Mouse (Mus musculus): ENCODE data around the gene Foxg1.

The Foxg1 gene

GRCm38 (mm10) chr12:49382565-49383520 is at the start of gene Foxg1:
Gene Foxg1, plus strand, starts transcription at chr12:49382660.
- peak; percentile 49 for DNase-seq

- no peak for DNase-seq
Measured at GRCm38 (mm10) chr12:49349697-49350096, 32.8 kb upstream of the Foxg1 start.

- DNase-seq, result peak; percentile 45
Measured at GRCm38 (mm10) chr12:49368931-49369330, 13.5 kb upstream of the Foxg1 start.

- peak; percentile 71 for DNase-seq
Measured at GRCm38 (mm10) chr12:49372170-49372569, 10.3 kb upstream of the Foxg1 start.

GRCm38 (mm10) chr12:49373176-49373575 is 9.3 kb upstream of the Foxg1 start:
- no peak for DNase-seq

- peak; percentile 36 for DNase-seq
Measured at GRCm38 (mm10) chr12:49373821-49374605, 8.4 kb upstream of the Foxg1 start.

- DNase-seq, result peak; percentile 75
Measured at GRCm38 (mm10) chr12:49374606-49374995, 7.9 kb upstream of the Foxg1 start.

- DNase-seq, result peak; percentile 6
Measured at GRCm38 (mm10) chr12:49375427-49376317, 6.8 kb upstream of the Foxg1 start.

GRCm38 (mm10) chr12:49376318-49376992 is 6.0 kb upstream of the Foxg1 start:
- DNase-seq, result peak; percentile 21

GRCm38 (mm10) chr12:49377281-49377970 is 5.0 kb upstream of the Foxg1 start:
- DNase-seq, result peak; percentile 51

GRCm38 (mm10) chr12:49378920-49379319 is 3.5 kb upstream of the Foxg1 start:
- no peak for DNase-seq

GRCm38 (mm10) chr12:49379446-49379845 is 3.0 kb upstream of the Foxg1 start:
- peak; percentile 17 for DNase-seq

- DNase-seq, result peak; percentile 7
Measured at GRCm38 (mm10) chr12:49380442-49380841, 2.0 kb upstream of the Foxg1 start.

GRCm38 (mm10) chr12:49381031-49381525 is 1.4 kb upstream of the Foxg1 start:
- peak; percentile 9 for DNase-seq

- peak; percentile 52 for DNase-seq
Measured at GRCm38 (mm10) chr12:49381721-49382365, 617 bp upstream of the Foxg1 start.

GRCm38 (mm10) chr12:49383521-49384133 is 1.2 kb downstream of the Foxg1 start:
- DNase-seq, result peak; percentile 85

GRCm38 (mm10) chr12:49384295-49384875 is 1.9 kb downstream of the Foxg1 start:
- no peak for DNase-seq

GRCm38 (mm10) chr12:49384876-49385630 is 2.6 kb downstream of the Foxg1 start, which contains the start of gene Gm43517:
Gene Gm43517, plus strand, starts transcription at chr12:49385174.
- DNase-seq, result peak; percentile 64

GRCm38 (mm10) chr12:49385631-49385990 is 3.2 kb downstream of the Foxg1 start:
- DNase-seq, result no peak
